Mouse (Mus musculus): ENCODE data around the gene Rras2. TPM values are rescaled to one million over a fixed set of nuclear protein-coding genes. Genes with fewer than 3 reads are reported as not detected.

The Rras2 gene
- polyA plus RNA-seq, 1 experiment from 2014 or later, result 63.2 TPM

- Histone ChIP-seq H3K4me1 (ENCODE audit: control insufficient read depth in 2 of 2, insufficient read depth in 2 of 2, low read length in 2 of 2) (peaks cover 6 to 25% of the 10 kb centered on the region in 2 experiments), H3K27me3 (ENCODE audit: control insufficient read depth, insufficient read depth, low read length) (no peaks in the 10 kb centered on the region), H3K27ac (replicated peaks in 1 of 2; ENCODE audit: control insufficient read depth in 1 of 2, insufficient read depth in 1 of 2, low read depth in 2 of 2, low read length in 2 of 2) (peak overlapping the region in 1 of 2 experiments; percentile 25; a peak in 1 of 4 replicates), H3K4me3 (ENCODE audit: control insufficient read depth in 1 of 2, insufficient read depth in 1 of 2, low read depth in 1 of 2, low read length in 2 of 2) (no peak overlapping the region), H3K9ac (ENCODE audit: low read length) (no peak overlapping the region), H3K4me2 (ENCODE audit: low read length) (no peak overlapping the region), H3K36me3 (ENCODE audit: control insufficient read depth, insufficient read depth, low read length) (peaks cover 46% of the 10 kb centered on the region), H3K9me3 (ENCODE audit: control insufficient read depth, low read length) (no peaks in the 10 kb centered on the region)
- ATAC-seq (ENCODE audit: insufficient number of reproducible peaks, insufficient read depth, low FRiP score, low read depth), result no peak
- WGBS, result 32% methylated on average over 4 of the region's 4 CpGs
These were observed 63.9 kb downstream of the Rras2 start for GRCm38 (mm10) chr7:114053720-114054119.

GRCm38 (mm10) chr7:114045814-114046213 is 71.8 kb downstream of the Rras2 start:
- Histone ChIP-seq H3K27me3 (ENCODE audit: control insufficient read depth, insufficient read depth, low read length) (no peaks in the 10 kb centered on the region), H3K4me3 (ENCODE audit: control insufficient read depth in 1 of 2, insufficient read depth in 1 of 2, low read depth in 1 of 2, low read length in 2 of 2) (no peak overlapping the region), H3K36me3 (ENCODE audit: control insufficient read depth, insufficient read depth, low read length) (peaks cover 57% of the 10 kb centered on the region), H3K27ac (replicated peaks in 1 of 2; ENCODE audit: control insufficient read depth in 1 of 2, insufficient read depth in 1 of 2, low read depth in 2 of 2, low read length in 2 of 2) (no peak overlapping the region), H3K4me1 (ENCODE audit: control insufficient read depth in 2 of 2, insufficient read depth in 2 of 2, low read length in 2 of 2) (peaks cover 18 to 39% of the 10 kb centered on the region in 2 experiments), H3K9ac (ENCODE audit: low read length) (no peak overlapping the region), H3K9me3 (ENCODE audit: control insufficient read depth, low read length) (no peaks in the 10 kb centered on the region), H3K4me2 (ENCODE audit: low read length) (no peak overlapping the region)
- no peak for ATAC-seq (ENCODE audit: insufficient number of reproducible peaks, insufficient read depth, low FRiP score, low read depth)
- WGBS, result 61% methylated on average over 2 of the region's 2 CpGs

GRCm38 (mm10) chr7:114043929-114044549 is 73.5 kb downstream of the Rras2 start:
- Histone ChIP-seq H3K9ac (ENCODE audit: low read length) (no peak overlapping the region), H3K4me2 (ENCODE audit: low read length) (no peak overlapping the region), H3K36me3 (ENCODE audit: control insufficient read depth, insufficient read depth, low read length) (peaks cover 63% of the 10 kb centered on the region), H3K4me3 (ENCODE audit: control insufficient read depth in 1 of 2, insufficient read depth in 1 of 2, low read depth in 1 of 2, low read length in 2 of 2) (no peak overlapping the region), H3K27me3 (ENCODE audit: control insufficient read depth, insufficient read depth, low read length) (no peaks in the 10 kb centered on the region), H3K9me3 (ENCODE audit: control insufficient read depth, low read length) (no peaks in the 10 kb centered on the region), H3K4me1 (ENCODE audit: control insufficient read depth in 2 of 2, insufficient read depth in 2 of 2, low read length in 2 of 2) (peaks cover 21 to 40% of the 10 kb centered on the region in 2 experiments), H3K27ac (replicated peaks in 1 of 2; ENCODE audit: control insufficient read depth in 1 of 2, insufficient read depth in 1 of 2, low read depth in 2 of 2, low read length in 2 of 2) (no peak overlapping the region)
- ATAC-seq (ENCODE audit: insufficient number of reproducible peaks, insufficient read depth, low FRiP score, low read depth), result no peak
- WGBS, result 45% methylated on average over 6 of the region's 6 CpGs

- peaks cover 21 to 44% of the 10 kb centered on the region in 2 experiments for H3K4me1 ChIP-seq (ENCODE audit: control insufficient read depth in 2 of 2, insufficient read depth in 2 of 2, low read length in 2 of 2)
These were observed 74.3 kb downstream of the Rras2 start for GRCm38 (mm10) chr7:114042973-114043928.

GRCm38 (mm10) chr7:114041349-114041748 is 76.2 kb downstream of the Rras2 start:
- 72% methylated on average over 4 of the region's 4 CpGs for WGBS
- Histone ChIP-seq H3K9me3 (ENCODE audit: control insufficient read depth, low read length) (no peaks in the 10 kb centered on the region), H3K4me1 (ENCODE audit: control insufficient read depth in 2 of 2, insufficient read depth in 2 of 2, low read length in 2 of 2) (peaks cover 21 to 44% of the 10 kb centered on the region in 2 experiments), H3K4me2 (ENCODE audit: low read length) (no peak overlapping the region), H3K9ac (ENCODE audit: low read length) (no peak overlapping the region), H3K4me3 (ENCODE audit: control insufficient read depth in 1 of 2, insufficient read depth in 1 of 2, low read depth in 1 of 2, low read length in 2 of 2) (no peak overlapping the region), H3K27ac (replicated peaks in 1 of 2; ENCODE audit: control insufficient read depth in 1 of 2, insufficient read depth in 1 of 2, low read depth in 2 of 2, low read length in 2 of 2) (0 out of 4 replicates have a peak overlapping the region, but pooled peaks of 1 of the 2 experiments have one; percentile 6), H3K27me3 (ENCODE audit: control insufficient read depth, insufficient read depth, low read length) (no peaks in the 10 kb centered on the region), H3K36me3 (ENCODE audit: control insufficient read depth, insufficient read depth, low read length) (peaks cover 59% of the 10 kb centered on the region)
- no peak for ATAC-seq (ENCODE audit: insufficient number of reproducible peaks, insufficient read depth, low FRiP score, low read depth)

More at GRCm38 (mm10) chr7:114042973-114043928, 74.3 kb downstream of the Rras2 start:
- Histone ChIP-seq H3K4me2 (ENCODE audit: low read length) (no peak overlapping the region), H3K9ac (ENCODE audit: low read length) (no peak overlapping the region), H3K27ac (replicated peaks in 1 of 2; ENCODE audit: control insufficient read depth in 1 of 2, insufficient read depth in 1 of 2, low read depth in 2 of 2, low read length in 2 of 2) (no peak overlapping the region), H3K27me3 (ENCODE audit: control insufficient read depth, insufficient read depth, low read length) (no peaks in the 10 kb centered on the region), H3K9me3 (ENCODE audit: control insufficient read depth, low read length) (no peaks in the 10 kb centered on the region), H3K36me3 (ENCODE audit: control insufficient read depth, insufficient read depth, low read length) (peaks cover 61% of the 10 kb centered on the region), H3K4me3 (ENCODE audit: control insufficient read depth in 1 of 2, insufficient read depth in 1 of 2, low read depth in 1 of 2, low read length in 2 of 2) (no peak overlapping the region)
- 63% methylated on average over 26 of the region's 26 CpGs for WGBS
- ATAC-seq (ENCODE audit: insufficient number of reproducible peaks, insufficient read depth, low FRiP score, low read depth), result peak; percentile 44; the same call in 1 of the 2 replicates

GRCm38 (mm10) chr7:114037237-114037636 is 80.3 kb downstream of the Rras2 start:
- Histone ChIP-seq H3K4me1 (ENCODE audit: control insufficient read depth in 2 of 2, insufficient read depth in 2 of 2, low read length in 2 of 2) (peaks cover 4 to 15% of the 10 kb centered on the region in 2 experiments), H3K36me3 (ENCODE audit: control insufficient read depth, insufficient read depth, low read length) (peaks cover 76% of the 10 kb centered on the region), H3K27ac (replicated peaks in 1 of 2; ENCODE audit: control insufficient read depth in 1 of 2, insufficient read depth in 1 of 2, low read depth in 2 of 2, low read length in 2 of 2) (no peak overlapping the region), H3K27me3 (ENCODE audit: control insufficient read depth, insufficient read depth, low read length) (no peaks in the 10 kb centered on the region), H3K4me3 (ENCODE audit: control insufficient read depth in 1 of 2, insufficient read depth in 1 of 2, low read depth in 1 of 2, low read length in 2 of 2) (no peak overlapping the region), H3K9me3 (ENCODE audit: control insufficient read depth, low read length) (no peaks in the 10 kb centered on the region), H3K4me2 (ENCODE audit: low read length) (no peak overlapping the region), H3K9ac (ENCODE audit: low read length) (no peak overlapping the region)
- no peak for ATAC-seq (ENCODE audit: insufficient number of reproducible peaks, insufficient read depth, low FRiP score, low read depth)
- WGBS, result 87% methylated on average over 4 of the region's 4 CpGs

- Histone ChIP-seq H3K9ac (ENCODE audit: low read length) (no peak overlapping the region), H3K9me3 (ENCODE audit: control insufficient read depth, low read length) (no peaks in the 10 kb centered on the region), H3K27ac (replicated peaks in 1 of 2; ENCODE audit: control insufficient read depth in 1 of 2, insufficient read depth in 1 of 2, low read depth in 2 of 2, low read length in 2 of 2) (no peak overlapping the region), H3K36me3 (ENCODE audit: control insufficient read depth, insufficient read depth, low read length) (peaks cover 37% of the 10 kb centered on the region), H3K27me3 (ENCODE audit: control insufficient read depth, insufficient read depth, low read length) (no peaks in the 10 kb centered on the region), H3K4me2 (ENCODE audit: low read length) (no peak overlapping the region), H3K4me1 (ENCODE audit: control insufficient read depth in 2 of 2, insufficient read depth in 2 of 2, low read length in 2 of 2) (no peaks in the 10 kb centered on the region), H3K4me3 (ENCODE audit: control insufficient read depth in 1 of 2, insufficient read depth in 1 of 2, low read depth in 1 of 2, low read length in 2 of 2) (no peak overlapping the region)
- ATAC-seq (ENCODE audit: insufficient number of reproducible peaks, insufficient read depth, low FRiP score, low read depth), result no peak
- WGBS, result 76% methylated on average over 6 of the region's 6 CpGs
These were observed 88.0 kb downstream of the Rras2 start for GRCm38 (mm10) chr7:114029596-114029995.

All from heart, embryonic 14.5 days (tissue).